Mouse (Mus musculus) brain, adult 2 months (tissue): ENCODE results near the gene Atxn7.
A peak's percentile ranks its signal among the peaks of the same experiment; 100 is the strongest.
"Not testable (repeated sequence)": the region's sequence is repeated elsewhere in the genome, so short reads cannot be mapped to it uniquely, and the experiment has no call there.

Experiments
- DNase-seq: peaks from one replicate; pipeline ENCODE4 v3.0.0; 2011; ENCODE audit warnings: low read depth, low spot score

Gene Atxn7

GRCm38 (mm10) chr14:13961401-13962112 lies at the start of gene Atxn7, which contains the start of gene Thoc7:
TSS of gene Atxn7 (plus strand) at chr14:13961440.
TSS of gene Thoc7 (minus strand) at chr14:13961852.
- peak; percentile 35 for DNase-seq

GRCm38 (mm10) chr14:13914387-13915082 lies 46.7 kb upstream of the Atxn7 start, which contains the start of gene Gm281:
TSS of gene Gm281 (minus strand) at chr14:13914478.
- no peak for DNase-seq

GRCm38 (mm10) chr14:13915207-13915606 lies 46.0 kb upstream of the Atxn7 start:
- peak; percentile 29 for DNase-seq

- no peak for DNase-seq
Measured at GRCm38 (mm10) chr14:13917208-13917607, 44.0 kb upstream of the Atxn7 start.

- peak; percentile 92 for DNase-seq
Measured at GRCm38 (mm10) chr14:13917630-13918029, 43.6 kb upstream of the Atxn7 start.

GRCm38 (mm10) chr14:13933290-13934051 lies 27.8 kb upstream of the Atxn7 start:
- peak; percentile 15 for DNase-seq

- DNase-seq = no peak
Measured at GRCm38 (mm10) chr14:13934052-13934371, 27.2 kb upstream of the Atxn7 start.

GRCm38 (mm10) chr14:13944686-13945085 lies 16.6 kb upstream of the Atxn7 start:
- no peak for DNase-seq

GRCm38 (mm10) chr14:13948345-13948744 lies 12.9 kb upstream of the Atxn7 start:
- no peak for DNase-seq

- peak; percentile 49 for DNase-seq
Measured at GRCm38 (mm10) chr14:13950401-13950800, 10.8 kb upstream of the Atxn7 start.

GRCm38 (mm10) chr14:13952151-13952550 lies 9.1 kb upstream of the Atxn7 start:
- DNase-seq = not testable (repeated sequence)

- peak; percentile 54 for DNase-seq
Measured at GRCm38 (mm10) chr14:13960079-13960478, 1.2 kb upstream of the Atxn7 start.

- DNase-seq = peak; percentile 81
Measured at GRCm38 (mm10) chr14:13960482-13961325, 536 bp upstream of the Atxn7 start.

- no peak for DNase-seq
Measured at GRCm38 (mm10) chr14:13962476-13962875, 1.2 kb downstream of the Atxn7 start.

- DNase-seq = no peak
Measured at GRCm38 (mm10) chr14:13963527-13963926, 2.3 kb downstream of the Atxn7 start.

- no peak for DNase-seq
Measured at GRCm38 (mm10) chr14:13967607-13968006, 6.4 kb downstream of the Atxn7 start.

GRCm38 (mm10) chr14:13968476-13968875 lies 7.2 kb downstream of the Atxn7 start:
- no peak for DNase-seq

GRCm38 (mm10) chr14:13970513-13970912 lies 9.3 kb downstream of the Atxn7 start:
- DNase-seq = no peak

GRCm38 (mm10) chr14:13971644-13972234 lies 10.5 kb downstream of the Atxn7 start:
- peak; percentile 42 for DNase-seq

GRCm38 (mm10) chr14:13977498-13977897 lies 16.3 kb downstream of the Atxn7 start:
- DNase-seq = no peak

GRCm38 (mm10) chr14:13981286-13981685 lies 20.0 kb downstream of the Atxn7 start:
- DNase-seq = peak; percentile 76
